Mouse (Mus musculus): ENCODE measurements around the gene Trim62. TPM values are rescaled to one million over a fixed set of nuclear protein-coding genes. Genes with fewer than 3 reads are reported as not detected.

Trim62 gene
- total RNA-seq, 2 experiments from 2014 or later, result 18.1 to 23.0 TPM

GRCm38 (mm10) chr4:128905251-128905650 is 21.9 kb downstream of the Trim62 start:
- intact Hi-C loops (cut with DNase I), result loop anchor here (5.0 kb wide), 1 partner anchor 182 kb away; no protein-coding TSS in a partner anchor
- no peak for DNase-seq (ENCODE audit: low spot score in 2 of 2)

DNA sequence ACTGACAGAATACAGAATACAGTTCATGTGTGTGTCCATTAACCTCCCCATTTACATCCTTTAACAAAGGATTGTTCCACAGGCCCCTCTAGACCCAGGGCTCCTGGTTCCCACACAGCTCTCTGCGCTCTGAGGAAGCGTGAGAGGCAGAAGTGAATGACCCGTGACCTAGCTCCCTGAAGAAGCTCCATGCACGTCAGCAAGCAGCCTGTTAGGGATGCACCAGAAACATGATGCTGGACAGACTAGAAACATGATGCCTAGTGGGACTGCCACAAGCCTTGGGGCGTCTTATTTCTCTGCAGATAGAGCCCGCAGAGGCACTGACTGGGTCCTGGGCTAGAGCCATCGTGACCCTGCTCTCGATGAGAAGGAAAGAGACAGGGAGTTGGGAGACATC is 23.4 kb downstream of the Trim62 start:
- DNase-seq (ENCODE audit: low spot score in 2 of 2), result no peak
- intact Hi-C loops (cut with DNase I), result loop anchor here (5.0 kb wide), 1 partner anchor 181 kb away; no protein-coding TSS in a partner anchor

GRCm38 (mm10) chr4:128907238-128907968 is 24.0 kb downstream of the Trim62 start:
- no peak for DNase-seq (ENCODE audit: low spot score in 2 of 2)
- intact Hi-C loops (cut with DNase I), result loop anchor here (5.0 kb wide), 1 partner anchor 180 kb away; no protein-coding TSS in a partner anchor

DNA sequence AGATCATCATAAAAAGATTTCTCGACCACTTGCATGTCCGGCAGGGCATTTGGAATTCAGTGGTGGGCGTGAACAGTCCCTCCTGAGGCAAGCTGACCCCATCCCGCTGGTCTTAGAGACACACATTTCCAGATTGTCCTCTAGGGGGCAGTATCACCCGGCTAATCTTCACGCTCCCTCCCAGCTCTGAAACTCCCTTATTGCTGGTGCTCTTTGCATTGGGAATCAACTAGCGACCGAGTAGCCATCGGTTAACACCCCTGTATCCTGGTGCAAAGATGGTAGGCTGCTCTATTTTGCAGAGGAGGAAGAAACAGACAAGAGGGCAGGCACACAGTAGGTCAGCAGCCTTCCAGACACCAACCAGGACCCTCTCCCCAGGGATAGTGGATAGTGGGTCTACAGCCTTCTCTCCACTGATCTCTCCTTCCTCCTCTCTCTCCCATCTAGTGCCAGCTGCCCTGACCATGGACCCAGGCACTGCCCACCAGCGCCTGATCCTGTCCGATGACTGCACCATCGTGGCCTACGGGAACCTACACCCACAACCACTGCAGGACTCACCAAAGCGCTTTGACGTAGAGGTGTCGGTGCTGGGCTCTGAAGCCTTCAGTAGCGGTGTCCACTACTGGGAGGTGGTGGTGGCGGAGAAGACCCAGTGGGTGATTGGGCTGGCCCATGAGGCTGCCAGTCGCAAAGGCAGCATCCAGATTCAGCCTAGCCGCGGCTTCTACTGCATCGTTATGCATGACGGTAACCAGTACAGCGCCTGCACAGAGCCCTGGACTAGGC is 25.4 kb downstream of the Trim62 start:
- intact Hi-C loops (cut with DNase I), result loop anchor here (5.0 kb wide), 1 partner anchor 179 kb away; no protein-coding TSS in a partner anchor
- peak in 1 of 2 experiments; percentile 56 for DNase-seq (ENCODE audit: low spot score in 2 of 2)

DNA sequence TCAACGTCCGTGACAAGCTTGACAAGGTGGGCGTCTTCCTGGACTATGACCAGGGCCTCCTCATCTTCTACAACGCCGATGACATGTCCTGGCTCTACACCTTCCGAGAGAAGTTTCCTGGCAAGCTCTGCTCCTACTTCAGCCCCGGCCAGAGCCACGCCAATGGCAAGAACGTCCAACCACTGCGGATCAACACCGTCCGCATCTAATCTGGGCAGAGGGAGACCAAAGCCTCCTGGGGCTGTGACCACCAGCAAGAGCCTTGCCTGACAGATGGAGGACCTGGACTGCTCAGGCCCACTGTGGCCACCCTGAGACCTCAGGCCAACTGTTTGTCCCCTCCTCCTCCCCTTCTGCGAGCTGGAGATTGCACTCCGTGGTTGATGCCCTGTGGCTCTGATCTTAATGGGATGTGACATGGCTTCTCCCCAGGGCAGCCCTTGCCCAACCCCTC is 26.0 kb downstream of the Trim62 start:
- DNase-seq (ENCODE audit: low spot score in 2 of 2), result no peak
- intact Hi-C loops (cut with DNase I), result loop anchor here (5.0 kb wide), 1 partner anchor 178 kb away; no protein-coding TSS in a partner anchor

- intact Hi-C loops (cut with DNase I), result no loop called here
- DNase-seq (ENCODE audit: low spot score in 2 of 2), result no peak
Observed at GRCm38 (mm10) chr4:128910276-128911063, 27.1 kb downstream of the Trim62 start.

- intact Hi-C loops (cut with DNase I), result no loop called here
- DNase-seq (ENCODE audit: low spot score in 2 of 2), result no peak
Observed at GRCm38 (mm10) chr4:128912085-128912484, 28.7 kb downstream of the Trim62 start.

GRCm38 (mm10) chr4:128913794-128914193 is 30.4 kb downstream of the Trim62 start:
- intact Hi-C loops (cut with DNase I), result no loop called here
- DNase-seq (ENCODE audit: low spot score in 2 of 2), result no peak

DNA sequence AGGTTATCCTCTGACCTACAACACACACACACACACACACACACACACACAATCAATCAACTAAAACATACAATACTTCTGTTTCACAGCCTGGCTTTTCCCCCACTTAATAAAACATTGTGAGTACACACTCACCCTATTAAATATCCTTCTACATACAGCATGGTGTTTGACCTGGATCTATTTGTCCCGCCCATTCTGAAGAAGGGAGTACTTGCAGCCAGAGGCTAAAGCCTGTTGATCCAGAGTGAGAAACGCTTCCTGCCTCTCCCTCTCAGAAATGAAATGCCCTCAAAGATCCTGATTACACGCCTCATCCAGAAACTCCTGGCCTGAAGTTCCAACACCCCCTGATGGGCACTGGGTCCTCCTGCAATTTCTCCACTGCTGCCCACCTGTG is 33.7 kb downstream of the Trim62 start:
- intact Hi-C loops (cut with DNase I), result no loop called here

GRCm38 (mm10) chr4:128917756-128918155 is 34.4 kb downstream of the Trim62 start:
- peak in 1 of 2 experiments; percentile 32 for DNase-seq (ENCODE audit: low spot score in 2 of 2)
- intact Hi-C loops (cut with DNase I), result no loop called here

More for the DNA sequence above, 33.7 kb downstream of the Trim62 start:
- no peak for DNase-seq (ENCODE audit: low spot score in 2 of 2)

DNA sequence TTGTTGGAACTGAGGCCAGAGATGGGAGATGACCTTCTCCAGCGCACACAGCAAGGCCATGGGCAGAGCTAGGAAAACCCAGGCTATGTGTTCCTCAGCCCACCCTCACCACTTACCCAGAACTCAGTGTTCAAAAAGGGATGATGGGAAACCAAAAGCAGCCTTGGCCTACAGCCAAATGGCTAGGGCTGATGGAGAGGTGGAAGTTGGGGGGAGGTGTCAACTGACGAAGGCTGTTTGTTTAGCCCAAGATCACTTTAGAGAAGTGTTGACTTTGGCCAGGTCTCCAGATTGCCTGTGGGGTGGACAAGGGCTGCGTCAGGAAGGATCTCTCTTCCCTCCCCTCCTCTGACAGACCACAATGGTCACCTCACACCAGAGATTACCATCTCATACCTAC is 34.8 kb downstream of the Trim62 start:
- no peak for DNase-seq (ENCODE audit: low spot score in 2 of 2)
- intact Hi-C loops (cut with DNase I), result no loop called here

- no peak for DNase-seq (ENCODE audit: low spot score in 2 of 2)
- intact Hi-C loops (cut with DNase I), result no loop called here
Observed at GRCm38 (mm10) chr4:128919106-128919505, 35.7 kb downstream of the Trim62 start.

DNA sequence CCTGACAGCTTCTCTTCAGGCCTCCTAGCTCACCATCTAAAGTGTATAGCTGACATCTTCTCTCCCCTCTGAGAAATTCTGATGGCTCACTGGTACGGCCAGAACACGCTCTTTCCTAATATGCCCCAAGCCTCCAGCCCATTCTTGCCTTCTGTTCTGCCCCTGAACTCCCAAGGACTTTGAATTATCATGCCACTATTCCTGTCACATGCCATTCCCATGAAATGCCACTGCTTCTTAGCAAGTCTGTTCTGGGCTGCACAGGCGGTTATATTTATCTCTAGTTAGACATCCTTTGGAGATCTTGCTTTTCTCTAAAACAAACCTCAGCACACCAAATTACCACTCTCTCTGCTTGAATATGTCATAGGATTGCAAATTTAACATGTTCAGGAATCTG is 40.2 kb downstream of the Trim62 start:
- intact Hi-C loops (cut with DNase I), result no loop called here
- DNase-seq (ENCODE audit: low spot score in 2 of 2), result peak in 1 of 2 experiments; percentile 73

DNA sequence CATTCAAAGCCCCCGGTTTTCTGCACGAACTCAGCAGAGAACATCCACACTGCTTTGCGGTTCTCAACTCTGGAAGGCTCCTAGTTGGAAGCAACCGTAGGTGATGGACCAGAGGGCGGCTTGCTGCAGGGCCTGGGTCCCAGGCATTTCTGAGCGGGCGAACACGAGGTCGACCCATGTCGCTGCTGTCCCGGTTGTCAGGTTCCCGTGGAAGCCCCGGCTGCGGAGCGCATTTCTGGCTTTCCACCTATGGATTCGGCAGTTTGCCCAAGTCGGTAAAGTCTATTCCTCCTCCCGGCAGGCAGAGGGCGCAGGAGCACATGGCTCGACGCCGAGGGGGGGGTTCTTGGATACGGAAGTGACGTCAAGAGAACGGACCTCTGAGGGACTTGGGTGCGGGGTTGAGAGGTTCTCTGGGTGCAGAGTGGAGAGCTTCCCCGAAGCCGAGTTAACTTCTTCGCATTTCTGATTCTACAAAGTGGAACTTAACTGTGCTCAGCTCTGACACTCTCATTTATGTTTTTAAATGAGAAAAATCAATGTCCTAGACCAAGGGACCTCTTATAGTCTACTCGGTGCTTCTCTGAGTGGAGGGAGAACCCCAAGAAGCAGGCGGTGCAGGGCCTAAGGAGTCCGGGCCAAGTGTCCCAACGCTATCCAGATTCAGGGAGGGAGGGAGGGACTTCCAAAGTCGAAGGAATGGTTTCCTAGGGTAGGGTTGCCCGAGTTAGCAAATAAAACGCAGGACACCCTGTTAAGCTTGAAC is 41.6 kb downstream of the Trim62 start:
- DNase-seq (ENCODE audit: low spot score in 2 of 2), result peak; percentile 87 to 90
- intact Hi-C loops (cut with DNase I), result no loop called here

GRCm38 (mm10) chr4:128932783-128933182 is 49.4 kb downstream of the Trim62 start:
- DNase-seq (ENCODE audit: low spot score in 2 of 2), result no peak
- intact Hi-C loops (cut with DNase I), result no loop called here

GRCm38 (mm10) chr4:128935595-128935994 is 52.2 kb downstream of the Trim62 start:
- intact Hi-C loops (cut with DNase I), result no loop called here
- DNase-seq (ENCODE audit: low spot score in 2 of 2), result no peak

- intact Hi-C loops (cut with DNase I), result no loop called here
Observed at GRCm38 (mm10) chr4:128942346-128942745, 59.0 kb downstream of the Trim62 start.

GRCm38 (mm10) chr4:128946736-128947135 is 63.4 kb downstream of the Trim62 start:
- intact Hi-C loops (cut with DNase I), result no loop called here
- DNase-seq (ENCODE audit: low spot score in 2 of 2), result no peak

More at GRCm38 (mm10) chr4:128942346-128942745, 59.0 kb downstream of the Trim62 start:
- DNase-seq (ENCODE audit: low spot score in 2 of 2), result no peak
